Mouse (Mus musculus): Measurements from ENCODE around the gene Atp2a1.

DNA sequence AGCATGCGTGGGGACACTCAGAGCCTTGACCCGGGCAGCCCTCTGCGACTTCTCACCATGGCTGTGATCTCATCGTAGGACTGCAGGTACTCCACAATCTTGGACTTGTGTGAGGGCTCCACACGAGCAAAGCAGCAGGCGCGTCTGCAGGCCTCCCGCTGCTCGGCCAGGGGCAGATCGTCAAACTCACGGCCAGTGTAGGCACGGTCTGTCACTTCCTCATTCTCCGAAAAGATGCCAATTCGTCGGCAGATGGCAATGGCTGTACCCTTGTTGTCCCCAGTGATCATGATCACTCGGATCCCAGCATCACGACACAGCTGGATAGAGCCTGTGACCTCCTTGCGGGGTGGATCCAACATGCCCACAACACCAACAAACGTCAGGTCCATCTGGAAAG is 14.4 kb downstream of the Atp2a1 start:
- no peak for TF ChIP-seq CTCF (IDR thresholded peaks at IDR 0.05; ENCODE audit: extremely low read depth, insufficient read depth, insufficient read length, insufficient replicate concordance)
- TF ChIP-seq POLR2A (IDR thresholded peaks at IDR 0.05; ENCODE audit: low read depth, low read length) = no peak
